Mouse (Mus musculus) hindbrain, embryonic 14.5 days (tissue): ENCODE measurements at regions not wholly inside any gene's neighbourhood (a gene's known extent, or its start where the extent isn't known, plus 50 kb on each side); places are given as distances from the start of the nearest gene placed in this dataset.

Experiments
- ATAC-seq: fragments of 200-750 bp; cut with Nextera tagmentation; 2 replicates; pipeline ENCODE4 v1.8.0; 2017; ENCODE audit warnings: moderate number of reproducible peaks, mild to moderate bottlenecking, moderate TSS enrichment, moderate library complexity; ENCODE audit not compliant: low FRiP score
- DNase-seq: peaks from one replicate; pipeline ENCODE4 v3.0.0-alpha.2; 2015; ENCODE audit warnings: low spot score
- H3K27ac ChIP-seq: fragments of 300-500 bp; sonication (generic); 2 replicates; pipeline ENCODE4 v1.5.1; 2014; ENCODE audit warnings: mild to moderate bottlenecking, moderate library complexity
- H3K27me3 ChIP-seq: fragments of 300-500 bp; sonication (generic); 2 replicates; pipeline ENCODE4 v1.6.1; 2014; ENCODE audit warnings: mild to moderate bottlenecking, low read length, mixed read lengths; ENCODE audit not compliant: control insufficient read depth, insufficient read depth
- H3K36me3 ChIP-seq: fragments of 300-500 bp; sonication (generic); replicated peaks from 2 replicates; pipeline ENCODE4 v1.6.1; 2014; ENCODE audit not compliant: control insufficient read depth, insufficient read depth
- H3K4me1 ChIP-seq: fragments of 300-500 bp; sonication (generic); replicated peaks from 2 replicates; pipeline ENCODE4 v1.6.1; 2014; ENCODE audit warnings: antibody characterized with exemption, low read length, mixed read lengths; ENCODE audit not compliant: control insufficient read depth, insufficient read depth
- H3K4me2 ChIP-seq: fragments of 300-500 bp; sonication (generic); replicated peaks from 2 replicates; pipeline ENCODE4 v1.6.1; 2014; ENCODE audit warnings: mild to moderate bottlenecking, moderate library complexity
- H3K4me3 ChIP-seq: fragments of 300-500 bp; sonication (generic); replicated peaks from 2 replicates; pipeline ENCODE4 v1.5.1; 2014; ENCODE audit warnings: mild to moderate bottlenecking, low read length
- H3K9ac ChIP-seq: fragments of 300-500 bp; sonication (generic); 2 replicates; pipeline ENCODE4 v1.6.1; 2014
- H3K9me3 ChIP-seq: fragments of 300-500 bp; sonication (generic); 2 replicates; pipeline ENCODE4 v1.6.1; 2016; ENCODE audit warnings: low read length; ENCODE audit not compliant: control insufficient read depth
- WGBS: fragments of 180-500 bp; shearing (Covaris S2); extraction: QIAGEN DNeasy Blood & Tissue Kit; methylation state at CpG from one replicate; pipeline ENCODE4 v1.1.7; 2014; 5-methylcytosine and 5-hydroxymethylcytosine counted together

- no peaks in the 10 kb centered on the region for H3K27me3 ChIP-seq
- H3K9ac ChIP-seq = no peak overlapping the region
- no peak overlapping the region for H3K4me3 ChIP-seq
- H3K27ac ChIP-seq = no peak overlapping the region
- WGBS = 99% methylated on average over 3 of the region's 3 CpGs
- H3K4me2 ChIP-seq = no peak overlapping the region
- no peaks in the 10 kb centered on the region for H3K4me1 ChIP-seq
- no peak for DNase-seq
- peak; percentile 43; the same call in 1 of the 2 replicates for ATAC-seq
- no peaks in the 10 kb centered on the region for H3K9me3 ChIP-seq
- no peaks in the 10 kb centered on the region for H3K36me3 ChIP-seq
These were observed 225.0 kb upstream of the N6amt1 start for GRCm38 (mm10) chr16:87129021-87129420.

GRCm38 (mm10) chr16:87128230-87128629 is 225.8 kb upstream of the N6amt1 start:
- Histone ChIP-seq H3K27ac (no peak overlapping the region), H3K9me3 (no peaks in the 10 kb centered on the region), H3K4me3 (no peak overlapping the region), H3K4me1 (no peaks in the 10 kb centered on the region), H3K4me2 (peak overlapping the region; percentile 37), H3K36me3 (no peaks in the 10 kb centered on the region), H3K9ac (no peak overlapping the region), H3K27me3 (no peaks in the 10 kb centered on the region)
- ATAC-seq (peak; percentile 53; the same call in 1 of the 2 replicates), DNase-seq (peak; percentile 27)
- WGBS = 59% methylated on average over 13 of the region's 13 CpGs

GRCm38 (mm10) chr16:87124519-87124918 is 229.5 kb upstream of the N6amt1 start:
- Histone ChIP-seq H3K4me2 (no peak overlapping the region), H3K27ac (no peak overlapping the region), H3K36me3 (no peaks in the 10 kb centered on the region), H3K4me1 (no peaks in the 10 kb centered on the region), H3K9me3 (no peaks in the 10 kb centered on the region), H3K4me3 (no peak overlapping the region), H3K27me3 (no peaks in the 10 kb centered on the region), H3K9ac (no peak overlapping the region)
- no peak for ATAC-seq
- 93% methylated on average over 7 of the region's 7 CpGs for WGBS
- DNase-seq = no peak

GRCm38 (mm10) chr16:87103599-87103998 is 250.4 kb upstream of the N6amt1 start:
- no peak for DNase-seq
- Histone ChIP-seq H3K27me3 (no peaks in the 10 kb centered on the region), H3K4me2 (no peak overlapping the region), H3K9me3 (no peaks in the 10 kb centered on the region), H3K36me3 (no peaks in the 10 kb centered on the region), H3K27ac (no peak overlapping the region), H3K9ac (no peak overlapping the region), H3K4me1 (no peaks in the 10 kb centered on the region), H3K4me3 (no peak overlapping the region)
- no peak for ATAC-seq
- 82% methylated on average over 2 of the region's 2 CpGs for WGBS

GRCm38 (mm10) chr16:87102057-87102456 is 251.9 kb upstream of the N6amt1 start:
- Histone ChIP-seq H3K4me2 (no peak overlapping the region), H3K27me3 (no peaks in the 10 kb centered on the region), H3K4me1 (no peaks in the 10 kb centered on the region), H3K4me3 (no peak overlapping the region), H3K9me3 (no peaks in the 10 kb centered on the region), H3K36me3 (no peaks in the 10 kb centered on the region), H3K9ac (no peak overlapping the region), H3K27ac (no peak overlapping the region)
- ATAC-seq (no peak), DNase-seq (no peak)

- 85% methylated on average over 2 of the region's 2 CpGs for WGBS
- DNase-seq = no peak
These were observed 262.0 kb upstream of the N6amt1 start for GRCm38 (mm10) chr16:87092011-87092410.

GRCm38 (mm10) chr16:87089322-87089721 is 264.7 kb upstream of the N6amt1 start:
- ATAC-seq (no peak), DNase-seq (no peak)
- WGBS = 85% methylated on average over 3 of the region's 3 CpGs
- no peaks in the 10 kb centered on the region for H3K9me3 ChIP-seq
- H3K4me1 ChIP-seq = no peaks in the 10 kb centered on the region
- no peak overlapping the region for H3K4me3 ChIP-seq
- H3K4me2 ChIP-seq = no peak overlapping the region
- H3K27me3 ChIP-seq = no peaks in the 10 kb centered on the region
- no peaks in the 10 kb centered on the region for H3K36me3 ChIP-seq
- no peak overlapping the region for H3K9ac ChIP-seq
- H3K27ac ChIP-seq = no peak overlapping the region

More at GRCm38 (mm10) chr16:87092011-87092410, 262.0 kb upstream of the N6amt1 start:
- Histone ChIP-seq H3K27ac (no peak overlapping the region), H3K9me3 (no peaks in the 10 kb centered on the region), H3K36me3 (no peaks in the 10 kb centered on the region), H3K4me3 (no peak overlapping the region), H3K4me2 (no peak overlapping the region), H3K9ac (no peak overlapping the region), H3K27me3 (no peaks in the 10 kb centered on the region), H3K4me1 (no peaks in the 10 kb centered on the region)
- ATAC-seq = no peak

GRCm38 (mm10) chr16:87083505-87083904 is 270.5 kb upstream of the N6amt1 start:
- Histone ChIP-seq H3K4me1 (no peaks in the 10 kb centered on the region), H3K36me3 (no peaks in the 10 kb centered on the region), H3K27me3 (no peaks in the 10 kb centered on the region), H3K4me3 (no peak overlapping the region), H3K27ac (no peak overlapping the region), H3K9ac (no peak overlapping the region), H3K4me2 (no peak overlapping the region), H3K9me3 (no peaks in the 10 kb centered on the region)
- DNase-seq = no peak
- ATAC-seq = no peak
- WGBS = 82% methylated on average over 2 of the region's 2 CpGs

GRCm38 (mm10) chr16:87077385-87077784 is 276.6 kb upstream of the N6amt1 start:
- Histone ChIP-seq H3K9ac (no peak overlapping the region), H3K27me3 (no peaks in the 10 kb centered on the region), H3K4me3 (no peak overlapping the region), H3K4me2 (no peak overlapping the region), H3K27ac (no peak overlapping the region), H3K9me3 (no peaks in the 10 kb centered on the region), H3K4me1 (no peaks in the 10 kb centered on the region), H3K36me3 (no peaks in the 10 kb centered on the region)
- WGBS = 92% methylated on average over 2 of the region's 2 CpGs
- ATAC-seq (no peak), DNase-seq (no peak)

GRCm38 (mm10) chr16:87069294-87069693 is 284.7 kb upstream of the N6amt1 start:
- no peak for ATAC-seq
- Histone ChIP-seq H3K36me3 (no peaks in the 10 kb centered on the region), H3K9ac (no peak overlapping the region), H3K4me3 (no peak overlapping the region), H3K27me3 (no peaks in the 10 kb centered on the region), H3K4me1 (no peaks in the 10 kb centered on the region), H3K27ac (no peak overlapping the region), H3K9me3 (no peaks in the 10 kb centered on the region), H3K4me2 (no peak overlapping the region)
- WGBS = 76% methylated on average over 2 of the region's 2 CpGs
- DNase-seq = no peak
